ENCODE assay signal across 22 mouse cellular contexts in genomic region chr6:99819255-99819929, GRCm38 (mm10).
DNase-seq lines count a peak whose midpoint lies in the region; ATAC-seq lines count a peak whose summit lies in the region.
"Had no signal": no experiment of that assay in that cellular context is flagged by ENCODE, and none has a peak within 500 bp of the region (broad histone marks: within the 10 kb centered on the region; RNA-seq: fewer than 3 reads in every experiment).

No protein-coding gene starts in this region.

- WGBS in hindbrain, embryonic 16.5 days = 47% methylated on average over 8 of the region's 8 CpGs
- 50% methylated on average over 8 of the region's 8 CpGs for WGBS in hindbrain, embryonic 12.5 days
- 35% methylated on average over 8 of the region's 8 CpGs for WGBS in lung, embryonic 15.5 days
- WGBS in embryonic facial prominence, embryonic 14.5 days = 31% methylated on average over 8 of the region's 8 CpGs
- WGBS in neural tube, embryonic 15.5 days = 41% methylated on average over 8 of the region's 8 CpGs

- H3K27ac ChIP-seq in hindbrain, embryonic 16.5 days (ENCODE audit: low read depth, low read length) = no peak overlapping the region
- no peak overlapping the region for H3K27ac ChIP-seq in hindbrain, embryonic 12.5 days
- no peak overlapping the region for H3K27ac ChIP-seq in lung, embryonic 15.5 days
- no peak overlapping the region for H3K27ac ChIP-seq in embryonic facial prominence, embryonic 14.5 days (replicated peaks; ENCODE audit: low read depth, low read length)
- no peak overlapping the region for H3K27ac ChIP-seq in neural tube, embryonic 15.5 days (replicated peaks)
- H3K27ac ChIP-seq: stomach, postnatal 0 days had no signal

- 0 out of 2 replicates have a peak, but pooled peaks have one; percentile 27 for ATAC-seq in hindbrain, embryonic 16.5 days
- ATAC-seq in hindbrain, embryonic 12.5 days (ENCODE audit: low FRiP score) = no peak
- ATAC-seq in lung, embryonic 15.5 days (ENCODE audit: borderline replicate concordance, extremely low read depth, low FRiP score, low TSS enrichment) = peak; percentile 44; the same call in 1 of the 2 replicates
- 0 out of 2 replicates have a peak, but pooled peaks have one; percentile 37 for ATAC-seq in embryonic facial prominence, embryonic 14.5 days (ENCODE audit: low read depth)
- no peak for ATAC-seq in neural tube, embryonic 15.5 days (ENCODE audit: low FRiP score)
- ATAC-seq: activated CD4-positive, CD25-positive, alpha-beta regulatory T cell, adult 4 months; forebrain, embryonic 16.5 days had no signal

- no peak overlapping the region for H3K4me3 ChIP-seq in hindbrain, embryonic 16.5 days (ENCODE audit: low read length)
- H3K4me3 ChIP-seq in hindbrain, embryonic 12.5 days = no peak overlapping the region
- H3K4me3 ChIP-seq in lung, embryonic 15.5 days = no peak overlapping the region
- no peak overlapping the region for H3K4me3 ChIP-seq in embryonic facial prominence, embryonic 14.5 days (ENCODE audit: low read depth, low read length)
- H3K4me3 ChIP-seq in neural tube, embryonic 15.5 days (replicated peaks) = no peak overlapping the region
- H3K4me3 ChIP-seq: erythroblast, embryonic 14.5 days; heart, embryonic 12.5 days; megakaryocyte, embryonic 14.5 days had no signal

- no peaks in the 10 kb centered on the region for H3K9me3 ChIP-seq in hindbrain, embryonic 16.5 days (ENCODE audit: control insufficient read depth, low read length)
- H3K9me3 ChIP-seq in hindbrain, embryonic 12.5 days (replicated peaks) = no peaks in the 10 kb centered on the region
- no peaks in the 10 kb centered on the region for H3K9me3 ChIP-seq in lung, embryonic 15.5 days
- no peaks in the 10 kb centered on the region for H3K9me3 ChIP-seq in embryonic facial prominence, embryonic 14.5 days (ENCODE audit: control insufficient read depth, low read length)
- no peaks in the 10 kb centered on the region for H3K9me3 ChIP-seq in neural tube, embryonic 15.5 days (replicated peaks)
- H3K9me3 ChIP-seq: heart, embryonic 12.5 days; megakaryocyte, embryonic 14.5 days had no signal

- peak; percentile 23 for DNase-seq in adrenal gland, postnatal 25 days
- no peak for DNase-seq in adrenal gland, adult 2 months
- no peak for DNase-seq in lung, postnatal 10 days
- peak; percentile 25 for DNase-seq in embryonic facial prominence, embryonic 14.5 days (ENCODE audit: low spot score)
- DNase-seq: cerebellum, adult 11-12 months; gastrocnemius, postnatal 36 days; heart, postnatal 4 days; layer of hippocampus, postnatal 36 days; liver; lung, adult 2 months; thymus, postnatal 4 days had no signal

- H3K36me3 ChIP-seq in hindbrain, embryonic 16.5 days (ENCODE audit: control insufficient read depth, insufficient read depth, low read length) = no peaks in the 10 kb centered on the region
- no peaks in the 10 kb centered on the region for H3K36me3 ChIP-seq in hindbrain, embryonic 12.5 days
- H3K36me3 ChIP-seq in lung, embryonic 15.5 days = no peaks in the 10 kb centered on the region
- no peaks in the 10 kb centered on the region for H3K36me3 ChIP-seq in embryonic facial prominence, embryonic 14.5 days (ENCODE audit: control insufficient read depth, insufficient read depth, low read length)
- no peaks in the 10 kb centered on the region for H3K36me3 ChIP-seq in neural tube, embryonic 15.5 days
- H3K36me3 ChIP-seq: heart, embryonic 12.5 days had no signal

- no peaks in the 10 kb centered on the region; the same call in 1 of the 2 replicates for H3K4me1 ChIP-seq in hindbrain, embryonic 16.5 days (ENCODE audit: control insufficient read depth, insufficient read depth, low read depth, low read length)
- H3K4me1 ChIP-seq in hindbrain, embryonic 12.5 days = peaks cover 6% of the 10 kb centered on the region
- peaks cover 11% of the 10 kb centered on the region for H3K4me1 ChIP-seq in lung, embryonic 15.5 days
- peaks cover 10% of the 10 kb centered on the region for H3K4me1 ChIP-seq in embryonic facial prominence, embryonic 14.5 days (ENCODE audit: control insufficient read depth, insufficient read depth, low read length)
- peaks cover 10% of the 10 kb centered on the region for H3K4me1 ChIP-seq in neural tube, embryonic 15.5 days
- H3K4me1 ChIP-seq: megakaryocyte, embryonic 14.5 days had no signal

- 0 out of 2 replicates have a peak, but pooled peaks cover 2% of the 10 kb centered on the region for H3K27me3 ChIP-seq in hindbrain, embryonic 16.5 days (replicated peaks; ENCODE audit: control insufficient read depth, insufficient read depth, low read length)
- peaks cover 15% of the 10 kb centered on the region; the same call in 1 of the 2 replicates for H3K27me3 ChIP-seq in hindbrain, embryonic 12.5 days
- H3K27me3 ChIP-seq in lung, embryonic 15.5 days = no peaks in the 10 kb centered on the region; the same call in 1 of the 2 replicates
- no peaks in the 10 kb centered on the region for H3K27me3 ChIP-seq in embryonic facial prominence, embryonic 14.5 days (replicated peaks; ENCODE audit: control insufficient read depth, insufficient read depth, low read length)
- H3K27me3 ChIP-seq in neural tube, embryonic 15.5 days (replicated peaks) = peaks cover 10% of the 10 kb centered on the region; the same call in 1 of the 2 replicates
- H3K27me3 ChIP-seq: CH12.LX had no signal

- no peak overlapping the region for H3K4me2 ChIP-seq in hindbrain, embryonic 16.5 days (ENCODE audit: low read length)
- H3K4me2 ChIP-seq in hindbrain, embryonic 12.5 days (replicated peaks) = no peak overlapping the region
- no peak overlapping the region for H3K4me2 ChIP-seq in lung, embryonic 15.5 days
- no peak overlapping the region for H3K4me2 ChIP-seq in embryonic facial prominence, embryonic 14.5 days (ENCODE audit: low read depth, low read length)
- H3K4me2 ChIP-seq in neural tube, embryonic 15.5 days = no peak overlapping the region
- H3K4me2 ChIP-seq: heart, embryonic 12.5 days had no signal

- H3K9ac ChIP-seq in hindbrain, embryonic 16.5 days (ENCODE audit: low read depth, low read length) = no peak overlapping the region
- no peak overlapping the region for H3K9ac ChIP-seq in hindbrain, embryonic 12.5 days
- no peak overlapping the region for H3K9ac ChIP-seq in lung, embryonic 15.5 days
- no peak overlapping the region for H3K9ac ChIP-seq in embryonic facial prominence, embryonic 14.5 days (ENCODE audit: low read depth, low read length)
- no peak overlapping the region for H3K9ac ChIP-seq in neural tube, embryonic 15.5 days (replicated peaks)
- H3K9ac ChIP-seq: heart, embryonic 12.5 days had no signal

Comparison
In these comparisons a context has a peak if more than half of its experiments do, and no peak if none do; other contexts are left out.
1. DNase-seq: peak in adrenal gland, postnatal 25 days (single experiment) and embryonic facial prominence, embryonic 14.5 days (single experiment); none in adrenal gland, adult 2 months (single experiment) and lung, postnatal 10 days (single experiment).
2. ATAC-seq: peak in hindbrain, embryonic 16.5 days (single experiment), lung, embryonic 15.5 days (single experiment) and embryonic facial prominence, embryonic 14.5 days (single experiment); none in hindbrain, embryonic 12.5 days (single experiment) and neural tube, embryonic 15.5 days (single experiment).